24 mouse cellular contexts compared by ENCODE assay signal in genomic region chr10:66539846-66540245, GRCm38 (mm10).
DNase-seq lines count a peak whose midpoint lies in the region; ATAC-seq and TF ChIP-seq lines count a peak whose summit lies in the region.
"Had no signal": no experiment of that assay in that cellular context is flagged by ENCODE, and none has a peak within 500 bp of the region (broad histone marks: within the 10 kb centered on the region; RNA-seq: fewer than 3 reads in every experiment).

No protein-coding gene starts in this region.

- intact Hi-C loops in left cerebral cortex, postnatal 14 days (cut with DNase I): no loop called here

- no peaks in the 10 kb centered on the region for H3K27me3 ChIP-seq in forebrain, embryonic 14.5 days (replicated peaks; ENCODE audit: control insufficient read depth, insufficient read depth, low read length)
- H3K27me3 ChIP-seq in forebrain, embryonic 16.5 days (replicated peaks; ENCODE audit: control insufficient read depth, insufficient read depth, low read length): no peaks in the 10 kb centered on the region
- H3K27me3 ChIP-seq: embryonic facial prominence, embryonic 13.5 days; embryonic facial prominence, embryonic 15.5 days; forebrain, embryonic 12.5 days; forebrain, embryonic 15.5 days; Patski had no signal

- H3K4me3 ChIP-seq in forebrain, embryonic 14.5 days (ENCODE audit: low read depth, low read length): no peak overlapping the region
- H3K4me3 ChIP-seq in forebrain, embryonic 16.5 days (replicated peaks; ENCODE audit: low read length): no peak overlapping the region
- H3K4me3 ChIP-seq: embryonic facial prominence, embryonic 13.5 days; embryonic facial prominence, embryonic 15.5 days; erythroblast, embryonic 14.5 days; forebrain, embryonic 10.5 days; forebrain, embryonic 12.5 days; forebrain, embryonic 15.5 days had no signal

- no peak overlapping the region for H3K27ac ChIP-seq in forebrain, embryonic 14.5 days (ENCODE audit: low read depth, low read length)
- H3K27ac ChIP-seq in forebrain, embryonic 16.5 days (ENCODE audit: low read length): no peak overlapping the region
- H3K27ac ChIP-seq: embryonic facial prominence, embryonic 13.5 days; embryonic facial prominence, embryonic 15.5 days; forebrain, embryonic 10.5 days; forebrain, embryonic 12.5 days; forebrain, embryonic 15.5 days had no signal

- no peaks in the 10 kb centered on the region for H3K36me3 ChIP-seq in forebrain, embryonic 14.5 days (ENCODE audit: control insufficient read depth, insufficient read depth, low read length)
- H3K36me3 ChIP-seq in forebrain, embryonic 16.5 days (ENCODE audit: control insufficient read depth, insufficient read depth): no peaks in the 10 kb centered on the region
- H3K36me3 ChIP-seq: embryonic facial prominence, embryonic 13.5 days; embryonic facial prominence, embryonic 15.5 days; forebrain, embryonic 10.5 days; forebrain, embryonic 12.5 days; forebrain, embryonic 15.5 days had no signal

- no peak for TF ChIP-seq CTCF in brain, embryonic 14.5 days (IDR thresholded peaks at IDR 0.05; ENCODE audit: borderline replicate concordance, extremely low read depth, insufficient read depth, insufficient read length)

- H3K9me3 ChIP-seq in forebrain, embryonic 14.5 days (replicated peaks; ENCODE audit: control insufficient read depth, low read length): no peaks in the 10 kb centered on the region
- no peaks in the 10 kb centered on the region for H3K9me3 ChIP-seq in forebrain, embryonic 16.5 days (ENCODE audit: control insufficient read depth, low read length)
- H3K9me3 ChIP-seq: embryonic facial prominence, embryonic 13.5 days; embryonic facial prominence, embryonic 15.5 days; forebrain, embryonic 10.5 days; forebrain, embryonic 12.5 days; forebrain, embryonic 15.5 days had no signal

- no peaks in the 10 kb centered on the region for H3K4me1 ChIP-seq in forebrain, embryonic 14.5 days (ENCODE audit: control insufficient read depth, insufficient read depth, low read length)
- H3K4me1 ChIP-seq in forebrain, embryonic 16.5 days (replicated peaks; ENCODE audit: control insufficient read depth, insufficient read depth, low read length): no peaks in the 10 kb centered on the region
- H3K4me1 ChIP-seq: embryonic facial prominence, embryonic 13.5 days; embryonic facial prominence, embryonic 15.5 days; forebrain, embryonic 10.5 days; forebrain, embryonic 12.5 days; forebrain, embryonic 15.5 days had no signal

- no peak overlapping the region for H3K9ac ChIP-seq in forebrain, embryonic 14.5 days (ENCODE audit: low read length)
- H3K9ac ChIP-seq in forebrain, embryonic 16.5 days (replicated peaks; ENCODE audit: low read depth, low read length): no peak overlapping the region
- H3K9ac ChIP-seq: embryonic facial prominence, embryonic 13.5 days; embryonic facial prominence, embryonic 15.5 days; forebrain, embryonic 12.5 days; forebrain, embryonic 15.5 days had no signal

- no peak overlapping the region for H3K4me2 ChIP-seq in forebrain, embryonic 14.5 days (ENCODE audit: low read length)
- no peak overlapping the region for H3K4me2 ChIP-seq in forebrain, embryonic 16.5 days (ENCODE audit: low read length)
- H3K4me2 ChIP-seq: embryonic facial prominence, embryonic 13.5 days; embryonic facial prominence, embryonic 15.5 days; forebrain, embryonic 12.5 days; forebrain, embryonic 15.5 days had no signal

- WGBS in forebrain, embryonic 14.5 days: 60% methylated on average over 5 of the region's 5 CpGs
- WGBS in forebrain, embryonic 16.5 days: 56% methylated on average over 5 of the region's 5 CpGs

- peak; percentile 11 for DNase-seq in forebrain, embryonic 14.5 days (ENCODE audit: low spot score)
- peak; percentile 48 for DNase-seq in Muller cell, postnatal 12 days (ENCODE audit: inconsistent ontology term)
- peak; percentile 49 for DNase-seq in brain, embryonic 14.5 days (ENCODE audit: low read depth)
- peak; percentile 69 for DNase-seq in retina, postnatal 1 day
- DNase-seq in left cerebral cortex, postnatal 14 days (ENCODE audit: low spot score in 2 of 2): no peak
- no peak for DNase-seq in thymus, postnatal 25 days
- DNase-seq: adrenal gland, adult 8-10 months; adrenal gland, postnatal 14 days; adrenal gland, postnatal 36 days; cerebellum, adult 11 months; cerebellum, adult 18-20 months; cerebellum, adult 9-10 months; cerebellum, postnatal 14 days; cerebellum, postnatal 36 days; embryo, embryonic 11 days had no signal

- no peak for TF ChIP-seq POLR2A in brain, embryonic 14.5 days (IDR thresholded peaks at IDR 0.05; ENCODE audit: borderline replicate concordance, extremely low read depth, insufficient read depth, insufficient read length, poor library complexity, severe bottlenecking)

- no peak for ATAC-seq in forebrain, embryonic 14.5 days
- ATAC-seq in forebrain, embryonic 16.5 days: no peak
- ATAC-seq: activated CD4-positive, CD25-positive, alpha-beta regulatory T cell, adult 4 months; forebrain, embryonic 15.5 days; Patski had no signal

Comparison
In these comparisons a context has a peak if more than half of its experiments do, and no peak if none do; other contexts are left out.
1. DNase-seq: peak in forebrain, embryonic 14.5 days (single experiment), Muller cell, postnatal 12 days (single experiment), brain, embryonic 14.5 days (single experiment) and retina, postnatal 1 day (single experiment); none in left cerebral cortex, postnatal 14 days (0 of 2) and thymus, postnatal 25 days (single experiment).